Mouse (Mus musculus) E14TG2a.4 (cell line): ENCODE data around the gene Hand1.

Source experiments
- CTCF ChIP-seq: conservative IDR thresholded peaks from 2 replicates; pipeline ENCODE4 v1.5.1; 2014; ENCODE audit warnings: low read length
- NANOG ChIP-seq: IDR thresholded peaks from 2 replicates; pipeline ENCODE4 v1.6.1; 2014; ENCODE audit warnings: borderline replicate concordance, low read length, mixed read lengths
- POU5F1 ChIP-seq: IDR thresholded peaks from 2 replicates; pipeline ENCODE4 v1.6.1; 2014; ENCODE audit warnings: low read length, borderline replicate concordance

GRCm38 (mm10) chr11:57850931-57851330, 18.3 kb upstream of the Hand1 start:
- TF ChIP-seq CTCF (no peak), POU5F1 (no peak), NANOG (no peak)
